Mouse (Mus musculus): ENCODE measurements around the gene Cacna1f. TPM values are rescaled to one million over a fixed set of nuclear protein-coding genes. Genes with fewer than 3 reads are reported as not detected.

The Cacna1f gene
- polyA plus RNA-seq, 1 experiment from 2014 or later = not detected

- Histone ChIP-seq H3K4me2 (ENCODE audit: low read depth, low read length) (peak within 1 kb of the TSS; percentile 74), H3K27ac (ENCODE audit: low read length) (peak within 1 kb of the TSS; percentile 76), H3K27me3 (replicated peaks; ENCODE audit: control insufficient read depth, insufficient read depth, low read length) (no peaks in the 10 kb centered on the region), H3K36me3 (ENCODE audit: control insufficient read depth, insufficient read depth, low read length) (no peaks in the 10 kb centered on the region), H3K4me3 (ENCODE audit: low read length) (peak within 1 kb of the TSS; percentile 61), H3K9ac (ENCODE audit: low read depth, low read length) (peak within 1 kb of the TSS; percentile 78), H3K9me3 (ENCODE audit: control insufficient read depth, low read length) (no peaks in the 10 kb centered on the region), H3K4me1 (ENCODE audit: control insufficient read depth, insufficient read depth, low read length) (peaks cover 8% of the 10 kb centered on the region)
- 21% methylated on average over 64 of the region's 65 CpGs for WGBS
- ATAC-seq = peak; percentile 98
Measured at GRCm38 (mm10) chrX:7574087-7574884, 32.6 kb upstream of the Cacna1f start, which contains the start of gene Ppp1r3f. Gene Ppp1r3f (minus strand): TSS chrX:7574283.

GRCm38 (mm10) chrX:7574885-7575231 lies 32.0 kb upstream of the Cacna1f start:
- peak overlapping the region; percentile 60 for H3K4me2 ChIP-seq (ENCODE audit: low read depth, low read length)
- H3K36me3 ChIP-seq (ENCODE audit: control insufficient read depth, insufficient read depth, low read length) = no peaks in the 10 kb centered on the region
- no peak for ATAC-seq
- peaks cover 8% of the 10 kb centered on the region for H3K4me1 ChIP-seq (ENCODE audit: control insufficient read depth, insufficient read depth, low read length)
- H3K9me3 ChIP-seq (ENCODE audit: control insufficient read depth, low read length) = no peaks in the 10 kb centered on the region
- 10% methylated on average over 5 of the region's 6 CpGs for WGBS
- 0 out of 2 replicates have a peak overlapping the region, but pooled peaks have one; percentile 29 for H3K9ac ChIP-seq (ENCODE audit: low read depth, low read length)
- no peak overlapping the region for H3K27ac ChIP-seq (ENCODE audit: low read length)
- peak overlapping the region; percentile 46 for H3K4me3 ChIP-seq (ENCODE audit: low read length)
- no peaks in the 10 kb centered on the region for H3K27me3 ChIP-seq (replicated peaks; ENCODE audit: control insufficient read depth, insufficient read depth, low read length)

DNA sequence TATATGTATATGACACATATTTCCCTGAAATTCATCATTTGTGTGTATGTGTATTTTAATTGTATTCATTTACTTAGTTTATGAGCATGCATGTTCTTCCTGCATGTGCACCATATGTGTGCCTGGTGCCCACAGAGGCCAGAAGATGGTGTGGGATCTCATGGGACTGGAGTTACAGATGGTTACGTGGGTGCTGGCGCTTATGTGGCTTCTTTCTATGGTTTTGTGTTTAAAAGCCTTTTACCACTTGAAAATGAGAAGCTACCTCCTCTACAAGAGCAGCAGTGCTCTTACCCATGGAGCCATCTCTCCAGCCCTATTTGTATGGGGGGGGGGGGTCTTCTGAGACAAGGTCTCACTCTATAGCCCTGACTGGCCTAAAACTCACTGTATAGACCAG lies 25.7 kb upstream of the Cacna1f start:
- H3K27ac ChIP-seq (ENCODE audit: low read length) = no peak overlapping the region

GRCm38 (mm10) chrX:7583881-7584280 lies 23.0 kb upstream of the Cacna1f start:
- Histone ChIP-seq H3K4me2 (ENCODE audit: low read depth, low read length) (no peak overlapping the region), H3K9me3 (ENCODE audit: control insufficient read depth, low read length) (no peaks in the 10 kb centered on the region), H3K27me3 (replicated peaks; ENCODE audit: control insufficient read depth, insufficient read depth, low read length) (no peaks in the 10 kb centered on the region), H3K4me1 (ENCODE audit: control insufficient read depth, insufficient read depth, low read length) (no peaks in the 10 kb centered on the region), H3K27ac (ENCODE audit: low read length) (no peak overlapping the region), H3K9ac (ENCODE audit: low read depth, low read length) (no peak overlapping the region), H3K4me3 (ENCODE audit: low read length) (no peak overlapping the region), H3K36me3 (ENCODE audit: control insufficient read depth, insufficient read depth, low read length) (no peaks in the 10 kb centered on the region)
- ATAC-seq = no peak
- WGBS = 94% methylated on average over 11 of the region's 11 CpGs

More for the DNA sequence above, 25.7 kb upstream of the Cacna1f start:
- no peaks in the 10 kb centered on the region for H3K36me3 ChIP-seq (ENCODE audit: control insufficient read depth, insufficient read depth, low read length)
- H3K9ac ChIP-seq (ENCODE audit: low read depth, low read length) = no peak overlapping the region
- ATAC-seq = no peak
- no peaks in the 10 kb centered on the region for H3K4me1 ChIP-seq (ENCODE audit: control insufficient read depth, insufficient read depth, low read length)
- 83% methylated on average over 2 of the region's 2 CpGs for WGBS
- no peaks in the 10 kb centered on the region for H3K27me3 ChIP-seq (replicated peaks; ENCODE audit: control insufficient read depth, insufficient read depth, low read length)
- no peak overlapping the region for H3K4me3 ChIP-seq (ENCODE audit: low read length)
- no peak overlapping the region for H3K4me2 ChIP-seq (ENCODE audit: low read depth, low read length)
- H3K9me3 ChIP-seq (ENCODE audit: control insufficient read depth, low read length) = no peaks in the 10 kb centered on the region

DNA sequence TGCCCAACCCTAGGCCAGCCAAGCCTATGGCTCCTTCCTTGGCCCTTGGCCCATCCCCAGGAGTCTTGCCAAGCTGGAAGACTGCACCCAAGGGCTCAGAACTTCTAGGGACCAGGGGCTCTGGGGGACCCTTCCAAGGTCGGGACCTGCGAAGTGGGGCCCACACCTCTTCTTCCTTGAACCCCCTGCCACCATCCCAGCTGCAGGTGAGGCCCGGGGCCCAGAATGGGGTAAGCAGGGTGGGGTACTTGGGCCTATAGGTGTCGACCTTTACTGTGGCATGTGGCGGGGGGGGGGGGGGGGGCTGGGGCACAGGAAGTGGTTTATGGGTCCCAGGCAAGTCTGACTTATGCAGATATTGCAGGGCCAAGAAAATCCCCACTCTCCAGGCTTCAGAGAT lies 20.5 kb upstream of the Cacna1f start:
- no peak overlapping the region for H3K4me3 ChIP-seq (ENCODE audit: low read length)
- H3K4me1 ChIP-seq (ENCODE audit: control insufficient read depth, insufficient read depth, low read length) = no peaks in the 10 kb centered on the region
- H3K27me3 ChIP-seq (replicated peaks; ENCODE audit: control insufficient read depth, insufficient read depth, low read length) = no peaks in the 10 kb centered on the region
- H3K9me3 ChIP-seq (ENCODE audit: control insufficient read depth, low read length) = no peaks in the 10 kb centered on the region
- WGBS = 95% methylated on average over 3 of the region's 5 CpGs
- H3K27ac ChIP-seq (ENCODE audit: low read length) = no peak overlapping the region
- no peaks in the 10 kb centered on the region for H3K36me3 ChIP-seq (ENCODE audit: control insufficient read depth, insufficient read depth, low read length)
- H3K4me2 ChIP-seq (ENCODE audit: low read depth, low read length) = no peak overlapping the region
- H3K9ac ChIP-seq (ENCODE audit: low read depth, low read length) = no peak overlapping the region
- ATAC-seq = no peak

- Histone ChIP-seq H3K4me3 (ENCODE audit: low read length) (no peak overlapping the region), H3K4me2 (ENCODE audit: low read depth, low read length) (no peak overlapping the region), H3K9me3 (ENCODE audit: control insufficient read depth, low read length) (no peaks in the 10 kb centered on the region), H3K27me3 (replicated peaks; ENCODE audit: control insufficient read depth, insufficient read depth, low read length) (no peaks in the 10 kb centered on the region), H3K27ac (ENCODE audit: low read length) (no peak overlapping the region), H3K36me3 (ENCODE audit: control insufficient read depth, insufficient read depth, low read length) (0 out of 2 replicates have a peak, but pooled peaks cover 2% of the 10 kb centered on the region), H3K4me1 (ENCODE audit: control insufficient read depth, insufficient read depth, low read length) (no peaks in the 10 kb centered on the region), H3K9ac (ENCODE audit: low read depth, low read length) (no peak overlapping the region)
- no peak for ATAC-seq
- 79% methylated on average over 9 of the region's 9 CpGs for WGBS
Measured at GRCm38 (mm10) chrX:7595371-7595770, 11.5 kb upstream of the Cacna1f start.

DNA sequence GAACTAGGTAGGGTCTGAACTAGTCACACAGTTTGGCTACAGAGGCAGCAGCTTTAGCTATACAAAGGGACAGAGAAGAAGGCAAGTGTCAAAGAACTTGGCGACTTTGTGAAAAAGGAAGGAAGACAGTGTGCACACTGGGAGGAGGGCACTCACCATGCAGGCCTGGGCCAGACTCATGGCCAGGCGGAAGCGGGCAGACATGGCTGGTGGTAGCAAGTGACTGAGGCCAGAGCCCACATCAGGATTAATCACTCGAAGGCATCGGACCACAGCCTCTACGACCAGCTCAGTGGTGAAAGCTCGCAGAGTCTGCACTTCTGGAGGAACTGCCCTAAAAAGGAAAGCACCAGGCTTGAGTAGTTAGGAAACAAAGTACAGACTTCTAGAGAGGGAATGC lies 2.9 kb upstream of the Cacna1f start:
- Histone ChIP-seq H3K27me3 (replicated peaks; ENCODE audit: control insufficient read depth, insufficient read depth, low read length) (no peaks in the 10 kb centered on the region), H3K4me2 (ENCODE audit: low read depth, low read length) (no peak overlapping the region), H3K9me3 (ENCODE audit: control insufficient read depth, low read length) (no peaks in the 10 kb centered on the region), H3K9ac (ENCODE audit: low read depth, low read length) (no peak overlapping the region), H3K4me3 (ENCODE audit: low read length) (no peak overlapping the region), H3K36me3 (ENCODE audit: control insufficient read depth, insufficient read depth, low read length) (no peaks in the 10 kb centered on the region), H3K4me1 (ENCODE audit: control insufficient read depth, insufficient read depth, low read length) (no peaks in the 10 kb centered on the region), H3K27ac (ENCODE audit: low read length) (no peak overlapping the region)
- ATAC-seq = 0 out of 2 replicates have a peak, but pooled peaks have one; percentile 10
- WGBS = 90% methylated on average over 7 of the region's 7 CpGs

GRCm38 (mm10) chrX:7604879-7605574 lies 1.9 kb upstream of the Cacna1f start, which contains the start of gene Ccdc22:
Gene Ccdc22 (minus strand): TSS chrX:7605517.
- Histone ChIP-seq H3K36me3 (ENCODE audit: control insufficient read depth, insufficient read depth, low read length) (no peaks in the 10 kb centered on the region), H3K27me3 (replicated peaks; ENCODE audit: control insufficient read depth, insufficient read depth, low read length) (no peaks in the 10 kb centered on the region), H3K9me3 (ENCODE audit: control insufficient read depth, low read length) (no peaks in the 10 kb centered on the region), H3K4me1 (ENCODE audit: control insufficient read depth, insufficient read depth, low read length) (no peaks in the 10 kb centered on the region; the same call in 1 of the 2 replicates), H3K27ac (ENCODE audit: low read length) (no peak within 1 kb of the TSS), H3K9ac (ENCODE audit: low read depth, low read length) (peak within 1 kb of the TSS; percentile 65), H3K4me3 (ENCODE audit: low read length) (peak within 1 kb of the TSS; percentile 50), H3K4me2 (ENCODE audit: low read depth, low read length) (peak within 1 kb of the TSS; percentile 52)
- ATAC-seq = peak; percentile 93
- WGBS = 18% methylated on average over 28 of the region's 28 CpGs

- Histone ChIP-seq H3K4me3 (ENCODE audit: low read length) (no peak overlapping the region), H3K9me3 (ENCODE audit: control insufficient read depth, low read length) (no peaks in the 10 kb centered on the region), H3K4me1 (ENCODE audit: control insufficient read depth, insufficient read depth, low read length) (no peaks in the 10 kb centered on the region; the same call in 1 of the 2 replicates), H3K27me3 (replicated peaks; ENCODE audit: control insufficient read depth, insufficient read depth, low read length) (no peaks in the 10 kb centered on the region), H3K36me3 (ENCODE audit: control insufficient read depth, insufficient read depth, low read length) (no peaks in the 10 kb centered on the region), H3K9ac (ENCODE audit: low read depth, low read length) (no peak overlapping the region), H3K4me2 (ENCODE audit: low read depth, low read length) (no peak overlapping the region), H3K27ac (ENCODE audit: low read length) (no peak overlapping the region)
- ATAC-seq = peak; percentile 44; the same call in 1 of the 2 replicates
- 29% methylated on average over 8 of the region's 8 CpGs for WGBS
Measured at GRCm38 (mm10) chrX:7605575-7605941, 1.3 kb upstream of the Cacna1f start.

Measured in intestine, embryonic 16.5 days (tissue).